Mouse (Mus musculus): ENCODE measurements around the gene Gzmd. TPM values are rescaled to one million over a fixed set of nuclear protein-coding genes. Genes with fewer than 3 reads are reported as not detected.

Gzmd gene
- total RNA-seq, 2 experiments from 2014 or later, result not detected

DNA sequence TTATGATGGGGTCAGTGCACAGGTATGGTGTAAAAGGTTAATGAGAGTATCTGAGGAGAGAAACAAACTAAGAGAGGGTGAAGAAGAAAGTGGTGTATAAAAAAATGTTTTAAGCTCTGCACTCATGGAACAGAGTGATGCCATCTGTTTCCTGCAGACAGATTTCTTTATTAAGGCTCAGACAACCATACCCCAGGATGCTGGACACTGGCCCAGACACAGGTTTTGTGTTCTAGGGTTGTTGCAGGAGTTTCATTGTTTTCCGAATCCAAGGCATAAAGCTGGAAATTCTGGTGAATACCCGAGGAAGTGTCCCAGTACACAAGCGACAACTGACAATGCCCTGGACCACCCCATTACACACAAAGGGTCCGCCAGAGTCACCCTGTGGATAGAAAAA, 50.4 kb downstream of the Gzmd start:
- DNase-seq, result no peak

Small RNA genes within 50 kb of the gene (microRNA-seq; reads per million reads assigned to microRNA genes)
- not detected for gene Mir6949

Other genes starting within 250 kb of the Gzmd start
- gene Cbln3, start 248.2 kb downstream of the Gzmd start, total RNA-seq (2021), result under 1 TPM in 1 of 2 experiments, not detected in 1; 0.13 TPM
- gene Khnyn, start 247.7 kb downstream of the Gzmd start, total RNA-seq (2021), result 10 to 100 TPM; 16.6 to 17.0 TPM
- 10 to 100 TPM; 51.6 to 73.8 TPM for gene Sdr39u1, start 232.3 kb downstream of the Gzmd start, total RNA-seq (2021)
- gene Cma1, start 187.9 kb downstream of the Gzmd start, total RNA-seq (2021), result 1 to 10 TPM; 1.9 to 2.7 TPM
- gene Cma2, start 181.6 kb downstream of the Gzmd start, total RNA-seq (2021), result not detected
- gene Mcpt1, start 114.6 kb downstream of the Gzmd start, total RNA-seq (2021), result not detected
- not detected for gene Mcpt9, start 102.1 kb downstream of the Gzmd start, total RNA-seq (2021)
- gene Mcpt2, start 90.6 kb downstream of the Gzmd start, total RNA-seq (2021), result not detected
- 1 to 10 TPM; 2.2 to 2.8 TPM for gene Mcpt4, start 70.3 kb downstream of the Gzmd start, total RNA-seq (2021)
- gene Mcpt8, start 47.3 kb downstream of the Gzmd start, total RNA-seq (2021), result not detected
- not detected for gene Ctsg, start 30.0 kb downstream of the Gzmd start, total RNA-seq (2021)
- not detected for gene Gzme, start 12.0 kb downstream of the Gzmd start, total RNA-seq (2021)
- gene Gzmg, start 27.0 kb upstream of the Gzmd start, total RNA-seq (2021), result not detected
- gene Gzmn, start 42.0 kb upstream of the Gzmd start, total RNA-seq (2021), result not detected
- not detected for gene Gzmf, start 78.8 kb upstream of the Gzmd start, total RNA-seq (2021)
- gene Gzmc, start 102.0 kb upstream of the Gzmd start, total RNA-seq (2021), result not detected
- gene Gzmb, start 129.7 kb upstream of the Gzmd start, total RNA-seq (2021), result under 1 TPM; 0.20 to 0.33 TPM
- not detected for gene Atp12a, start 232.5 kb upstream of the Gzmd start, total RNA-seq (2021)